Mouse (Mus musculus) olfactory bulb, adult 2 months (tissue): ENCODE measurements around the gene Glycam1. TPM values are rescaled to one million over a fixed set of nuclear protein-coding genes. Genes with fewer than 3 reads are reported as not detected.
A peak's percentile ranks its signal among the peaks of the same experiment; 100 is the strongest.

ENCODE experiments used
- H3K27ac ChIP-seq: fragments of 200-500 bp; 2 replicates; pipeline ENCODE4 v1.5.1; 2012; ENCODE audit warnings: low read depth, low read length; ENCODE audit not compliant: insufficient read depth
- H3K4me1 ChIP-seq: fragments of 200-500 bp; 2 replicates; pipeline ENCODE4 v1.6.1; 2012; ENCODE audit warnings: low read length; ENCODE audit not compliant: control insufficient read depth, insufficient read depth
- H3K4me3 ChIP-seq: fragments of 200-500 bp; 2 replicates; pipeline ENCODE4 v1.5.1; 2012; ENCODE audit warnings: mild to moderate bottlenecking, low read depth, low read length, moderate library complexity; ENCODE audit not compliant: insufficient read depth
- CTCF ChIP-seq: fragments of 200-500 bp; IDR thresholded peaks from 2 replicates; pipeline ENCODE4 v1.5.1; 2012; ENCODE audit warnings: low read depth, mild to moderate bottlenecking, low read length, moderate library complexity; ENCODE audit not compliant: insufficient read depth
- POLR2A ChIP-seq: fragments of 200-500 bp; IDR thresholded peaks from 2 replicates; pipeline ENCODE4 v1.6.1; 2012; ENCODE audit warnings: mild to moderate bottlenecking, low read depth, low read length, moderate library complexity; ENCODE audit not compliant: insufficient read depth
- WGBS: fragments of 180-500 bp; shearing (Covaris S2); methylation state at CpG from one replicate; pipeline ENCODE4 v1.1.7; 2018; 5-methylcytosine and 5-hydroxymethylcytosine counted together
- polyA plus RNA-seq: library from polyadenylated mRNA; stranded (reverse); fragments of >200 nt; gene quantifications from 2 replicates; pipeline ENCODE4 v1.2.4, GENCODE M21; 2012; ENCODE audit warnings: low replicate concordance; ENCODE audit not compliant: missing spikeins, insufficient read depth, insufficient read length

Glycam1 gene
- polyA plus RNA-seq, 1 experiment, result not detected

- TF ChIP-seq CTCF (no peak), POLR2A (no peak)
- 48% methylated on average over 3 of the region's 3 CpGs for WGBS
- H3K27ac ChIP-seq, result peak overlapping the region; percentile 27; the same call in 1 of the 2 replicates
- H3K4me1 ChIP-seq, result peaks cover 34% of the 10 kb centered on the region
- no peak overlapping the region for H3K4me3 ChIP-seq
Measured at GRCm38 (mm10) chr15:103522458-103523099, 42.3 kb downstream of the Glycam1 start.

DNA sequence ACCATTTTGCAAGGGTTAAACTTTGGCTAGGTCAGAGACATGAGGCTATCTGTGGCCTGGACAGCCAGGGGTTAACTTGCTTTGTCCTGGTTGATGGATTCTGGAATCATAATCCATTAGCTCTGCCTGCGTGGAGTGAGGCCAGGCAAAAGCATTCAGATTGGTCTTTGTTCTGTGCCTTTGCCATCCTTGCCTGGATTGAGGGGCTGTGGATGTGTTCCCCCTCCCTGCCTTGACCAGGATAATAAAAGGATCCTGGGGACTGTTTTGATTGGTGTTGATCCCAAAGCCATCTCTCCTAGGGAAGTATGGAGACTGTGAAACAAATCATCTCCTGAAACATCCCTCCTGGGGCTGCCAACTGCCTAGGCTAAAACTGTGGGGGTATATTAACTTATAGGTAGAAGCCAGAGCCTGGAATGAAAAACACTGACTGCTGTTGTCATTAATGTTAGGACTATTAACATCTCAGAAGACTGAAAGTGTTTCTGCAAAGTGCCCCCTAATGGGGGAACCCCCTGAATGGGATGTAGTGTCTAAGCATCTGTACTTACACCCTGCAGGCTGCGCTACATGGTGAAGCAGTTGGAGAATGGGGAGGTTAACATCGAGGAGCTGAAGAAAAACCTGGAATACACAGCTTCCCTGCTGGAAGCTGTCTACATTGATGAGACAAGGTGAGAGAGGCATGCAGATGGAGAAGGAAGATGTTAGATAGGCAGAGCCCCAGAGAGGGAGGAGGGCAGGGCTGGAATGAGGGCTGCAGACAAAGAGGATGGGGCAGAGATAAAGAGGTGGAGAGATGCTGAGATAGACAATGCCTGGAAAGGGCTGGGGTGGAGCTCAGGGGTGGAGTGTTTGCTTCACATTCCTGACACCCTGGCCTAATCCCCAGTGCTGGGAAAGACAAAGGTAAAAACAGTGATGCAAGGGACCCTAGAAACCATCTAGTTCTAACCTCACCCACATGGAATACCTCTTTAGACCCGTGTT, 45.2 kb downstream of the Glycam1 start:
- no peak overlapping the region for H3K4me3 ChIP-seq
- TF ChIP-seq POLR2A, result no peak
- H3K4me1 ChIP-seq, result peaks cover 40% of the 10 kb centered on the region
- peak overlapping the region; percentile 88 for H3K27ac ChIP-seq
- 35% methylated on average over 4 of the region's 4 CpGs for WGBS

DNA sequence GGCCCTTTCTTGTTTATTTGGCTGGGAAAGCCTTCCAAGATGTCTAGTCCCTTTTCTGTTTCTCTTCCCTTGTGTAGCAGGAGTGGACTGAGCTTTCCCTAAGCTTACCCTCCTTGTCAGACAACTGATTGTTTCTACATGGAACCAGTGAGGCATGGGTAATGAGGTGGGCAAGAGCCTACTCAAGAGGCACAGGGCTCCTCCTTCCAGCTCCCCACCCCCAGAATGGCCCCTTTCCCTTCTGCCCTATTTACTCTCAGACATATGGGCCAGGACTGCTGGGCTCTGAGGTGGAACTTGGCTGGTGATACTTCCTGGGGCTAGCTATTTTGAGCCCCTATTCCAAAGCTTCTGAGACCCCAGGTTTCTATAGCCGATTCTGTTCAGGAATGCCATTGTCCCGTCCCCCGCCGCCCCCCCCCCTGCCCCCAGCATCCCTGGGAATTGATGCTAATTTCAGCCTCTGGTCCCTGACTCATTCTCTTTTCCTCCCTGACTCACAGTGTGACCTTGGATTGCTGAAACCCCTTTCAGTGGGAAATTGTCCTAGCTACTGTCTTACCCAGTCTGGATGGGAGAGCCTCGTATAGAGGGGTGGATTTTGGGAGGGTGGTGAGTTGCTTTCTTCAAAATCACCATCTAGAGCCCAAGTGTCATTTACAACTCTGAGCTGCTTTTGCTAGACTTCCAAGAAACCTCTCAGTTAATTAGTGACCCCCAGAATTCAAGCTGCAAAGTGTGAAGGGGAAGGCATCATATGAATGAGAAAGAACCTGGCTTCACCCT, 46.1 kb downstream of the Glycam1 start:
- H3K4me1 ChIP-seq, result peaks cover 37% of the 10 kb centered on the region
- TF ChIP-seq POLR2A (no peak), CTCF (no peak)
- 10% methylated on average over 5 of the region's 5 CpGs for WGBS
- H3K4me3 ChIP-seq, result no peak overlapping the region
- H3K27ac ChIP-seq, result peak overlapping the region; percentile 92

GRCm38 (mm10) chr15:103514914-103515313, 50.0 kb downstream of the Glycam1 start:
- TF ChIP-seq POLR2A (no peak), CTCF (no peak)
- Histone ChIP-seq H3K4me3 (no peak overlapping the region), H3K4me1 (peaks cover 30% of the 10 kb centered on the region), H3K27ac (no peak overlapping the region; the same call in 1 of the 2 replicates)
- 21% methylated on average over 3 of the region's 3 CpGs for WGBS

GRCm38 (mm10) chr15:103514119-103514518, 50.8 kb downstream of the Glycam1 start:
- TF ChIP-seq POLR2A, result peak; percentile 52
- no peak for TF ChIP-seq CTCF
- Histone ChIP-seq H3K27ac (peak overlapping the region; percentile 83), H3K4me3 (peak overlapping the region; percentile 27), H3K4me1 (peaks cover 28% of the 10 kb centered on the region)
- 2% methylated on average over 10 of the region's 10 CpGs for WGBS

DNA sequence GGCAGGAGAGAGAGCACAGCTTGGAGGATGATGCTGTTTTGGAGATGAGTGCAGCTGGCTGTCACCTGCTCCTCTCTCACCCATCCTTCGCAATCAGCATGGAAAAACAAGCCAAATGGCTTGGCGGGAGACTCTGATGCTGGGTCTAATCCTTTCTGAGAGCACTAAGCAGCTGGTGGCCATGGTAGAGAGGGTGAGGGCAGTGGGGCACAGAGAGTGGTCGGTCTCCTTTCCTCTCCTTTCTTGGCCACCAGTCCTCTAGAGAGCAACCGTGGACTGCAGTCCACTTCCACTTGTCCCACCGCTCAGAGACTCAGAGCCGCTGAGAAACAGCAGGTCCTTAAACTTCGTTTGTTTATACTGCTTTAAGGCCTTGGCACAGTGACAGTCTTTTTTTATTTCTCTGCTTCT, 51.3 kb downstream of the Glycam1 start:
- TF ChIP-seq CTCF (no peak), POLR2A (no peak)
- WGBS, result 8% methylated on average over 7 of the region's 7 CpGs
- Histone ChIP-seq H3K4me3 (no peak overlapping the region), H3K27ac (peak overlapping the region; percentile 13; the same call in 1 of the 2 replicates), H3K4me1 (peaks cover 27% of the 10 kb centered on the region)

Other genes starting within 250 kb of the Glycam1 start
- gene Zfp385a, start 225.0 kb downstream of the Glycam1 start, polyA plus RNA-seq, result not detected in 2 replicates
- gene Itga5, start 198.3 kb downstream of the Glycam1 start, polyA plus RNA-seq, result not detected in 2 replicates
- gene Gtsf1, start 134.6 kb downstream of the Glycam1 start, polyA plus RNA-seq, result not detected in 2 replicates
- not detected in 2 replicates for gene Gtsf2, start 116.6 kb downstream of the Glycam1 start, polyA plus RNA-seq
- gene Nckap1l, start 111.3 kb downstream of the Glycam1 start, polyA plus RNA-seq, result not detected in 2 replicates
- gene Pde1b, start 62.0 kb downstream of the Glycam1 start, polyA plus RNA-seq, result not detected in 2 replicates
- gene Ppp1r1a, start 27.1 kb downstream of the Glycam1 start, polyA plus RNA-seq, result not detected in 2 replicates
- not detected in 2 replicates for gene Mucl1, start 190.4 kb upstream of the Glycam1 start, polyA plus RNA-seq